Mouse (Mus musculus): ENCODE measurements around the gene Npl.
A peak's percentile ranks its signal among the peaks of the same experiment; 100 is the strongest.
"Not testable (repeated sequence)": the region's sequence is repeated elsewhere in the genome, so short reads cannot be mapped to it uniquely, and the experiment has no call there.

The Npl gene

GRCm38 (mm10) chr1:153489132-153489531, 60.7 kb downstream of the Npl start:
- peak; percentile 62 to 81 for DNase-seq (ENCODE audit: low spot score in 2 of 2)

DNA sequence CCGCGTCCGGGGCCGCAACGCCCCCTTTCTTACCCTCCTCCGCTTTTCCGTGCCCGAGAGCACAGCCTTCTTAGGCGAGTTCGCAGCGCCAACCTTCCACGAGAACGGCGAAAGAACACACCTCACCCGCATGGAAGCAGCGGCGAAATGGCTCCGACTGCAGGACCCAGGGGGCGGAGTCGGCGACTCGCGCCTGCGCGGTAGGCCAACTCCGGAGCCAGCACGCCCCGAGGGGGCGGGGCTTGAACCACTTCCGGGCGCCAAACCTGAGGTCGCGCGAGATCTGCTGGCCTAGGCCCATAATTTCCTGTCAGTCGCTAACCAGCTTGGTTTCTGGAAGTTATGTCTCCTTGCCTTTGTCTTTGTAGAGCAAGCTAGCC, 62.4 kb downstream of the Npl start, which contains the start of gene Dhx9:
Dhx9 (minus strand) TSS at position 161 of the 380 bp plus-strand sequence.
- DNase-seq (ENCODE audit: low spot score in 2 of 2): peak; percentile 99 to 100

- peak in 1 of 2 experiments; percentile 46 for DNase-seq (ENCODE audit: low spot score in 2 of 2)
These were observed 62.9 kb downstream of the Npl start for GRCm38 (mm10) chr1:153486767-153487499.

- DNase-seq (ENCODE audit: low spot score in 2 of 2): not testable (repeated sequence)
These were observed 63.7 kb downstream of the Npl start for GRCm38 (mm10) chr1:153486120-153486519.

DNA sequence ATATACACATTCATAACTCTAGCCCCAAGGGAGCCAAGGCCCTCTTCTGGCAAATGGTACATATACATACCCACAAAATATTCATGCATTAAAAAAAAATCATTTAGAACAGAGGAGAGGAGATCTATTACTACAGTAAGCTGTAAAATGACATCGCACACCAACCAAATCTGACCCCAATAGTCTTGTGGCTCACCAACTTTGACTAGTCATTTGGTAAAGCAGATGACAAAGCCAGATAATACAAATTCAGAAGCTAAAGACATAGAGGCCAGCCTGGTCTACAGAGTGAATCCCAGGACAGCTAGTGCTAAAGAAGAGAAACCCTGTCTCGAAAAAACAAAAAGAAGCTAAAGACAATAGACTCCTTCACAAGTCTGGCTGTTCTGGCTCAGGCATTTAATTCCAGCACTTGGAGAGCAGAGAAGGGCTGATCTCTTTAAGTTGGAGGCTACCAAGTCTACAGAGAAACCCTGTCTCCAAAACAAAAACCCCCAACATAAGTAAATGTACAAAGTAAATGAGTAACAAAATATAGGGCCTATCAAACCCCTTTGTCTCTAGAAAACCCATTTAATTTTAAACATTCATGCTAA, 64.5 kb downstream of the Npl start:
- DNase-seq (ENCODE audit: low spot score in 2 of 2): no peak

DNA sequence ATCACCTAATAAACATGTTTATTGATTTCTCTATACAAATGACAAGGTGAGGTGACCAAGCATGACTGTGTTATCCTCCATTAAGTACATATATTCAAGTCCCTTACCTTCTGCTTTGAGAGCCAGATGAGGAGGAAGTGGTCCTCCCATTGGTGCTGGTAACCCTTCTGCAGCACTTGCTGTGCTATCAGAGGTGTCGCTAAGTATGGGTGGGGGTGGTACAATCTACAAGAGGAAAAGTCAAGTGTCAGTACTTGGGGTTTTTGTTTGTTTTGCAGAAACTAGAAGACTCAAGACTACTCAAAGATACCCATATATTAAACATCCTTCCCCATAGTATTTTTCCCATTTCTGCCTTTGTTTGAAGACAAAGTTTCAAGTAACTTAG, 68.8 kb downstream of the Npl start:
- DNase-seq (ENCODE audit: low spot score in 2 of 2): no peak

GRCm38 (mm10) chr1:153480386-153481024, 69.3 kb downstream of the Npl start:
- peak; percentile 77 to 92 for DNase-seq (ENCODE audit: low spot score in 2 of 2)

DNA sequence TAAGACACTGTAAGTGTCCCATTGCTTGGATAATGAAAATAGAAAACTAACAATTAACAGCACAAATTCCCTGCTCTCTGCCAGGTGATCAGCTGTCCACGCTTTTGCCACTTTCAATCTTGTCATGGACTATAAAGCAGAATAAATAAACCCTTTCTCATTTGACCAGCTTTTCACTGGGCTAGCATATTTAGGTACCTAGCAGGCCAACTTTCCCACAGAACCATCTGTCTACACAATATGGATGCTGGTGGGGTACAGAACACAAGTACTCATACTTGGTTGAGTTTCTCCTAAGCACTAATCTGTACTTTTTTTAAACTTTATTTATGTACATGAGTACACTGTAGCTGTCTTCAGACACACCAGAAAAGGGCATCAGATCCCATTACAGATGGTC, 70.5 kb downstream of the Npl start:
- DNase-seq (ENCODE audit: low spot score in 2 of 2): no peak

DNA sequence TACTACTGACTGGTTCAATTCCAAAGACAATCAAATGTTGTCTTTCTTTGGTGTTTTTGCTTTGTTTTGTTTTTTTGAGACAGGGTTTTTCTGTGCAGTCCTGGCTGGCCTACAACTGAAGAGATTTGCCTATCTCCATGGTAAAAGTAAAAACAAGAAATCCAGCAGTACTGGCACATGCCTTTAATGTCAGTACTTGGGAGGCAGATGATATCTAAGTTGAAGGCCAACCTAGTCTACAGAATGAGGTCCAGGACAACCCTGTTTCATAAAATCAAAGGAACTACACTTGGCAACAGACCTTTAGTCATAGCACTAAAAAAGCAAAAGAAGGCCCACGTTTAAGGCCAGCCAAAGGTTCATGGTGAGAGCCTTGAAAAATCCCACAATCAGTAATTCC, 88.0 kb downstream of the Npl start:
- no peak for DNase-seq (ENCODE audit: low spot score in 2 of 2)

- DNase-seq (ENCODE audit: low spot score in 2 of 2): no peak
These were observed 93.7 kb downstream of the Npl start for GRCm38 (mm10) chr1:153456137-153456536.

- no peak for DNase-seq (ENCODE audit: low spot score in 2 of 2)
These were observed 96.7 kb downstream of the Npl start for GRCm38 (mm10) chr1:153453146-153453642.

Data from spleen, postnatal 4 days (tissue).